Mouse (Mus musculus) stomach, embryonic 14.5 days (tissue): Measurements from ENCODE around the gene Evc2. TPM values are rescaled to one million over a fixed set of nuclear protein-coding genes. Genes with fewer than 3 reads are reported as not detected.

ENCODE experiments used
- ATAC-seq: fragments of 200-750 bp; cut with Nextera tagmentation; 2 replicates; pipeline ENCODE4 v1.8.0; 2017; ENCODE audit warnings: low read depth, moderate TSS enrichment; ENCODE audit not compliant: insufficient number of reproducible peaks, insufficient read depth, low FRiP score
- H3K27ac ChIP-seq: fragments of 300-500 bp; sonication (generic); 2 replicates; pipeline ENCODE4 v1.5.1; 2014; ENCODE audit warnings: mild to moderate bottlenecking, low read length, moderate library complexity, mixed read lengths
- H3K27me3 ChIP-seq: fragments of 300-500 bp; sonication (generic); 2 replicates; pipeline ENCODE4 v1.6.1; 2014; ENCODE audit warnings: low read length, control low read depth, mixed read lengths; ENCODE audit not compliant: control insufficient read depth, insufficient read depth
- H3K36me3 ChIP-seq: fragments of 300-500 bp; sonication (generic); 2 replicates; pipeline ENCODE4 v1.6.1; 2014; ENCODE audit warnings: mild to moderate bottlenecking, control low read depth, low read length, moderate library complexity, mixed read lengths; ENCODE audit not compliant: control insufficient read depth, insufficient read depth
- H3K4me1 ChIP-seq: fragments of 300-500 bp; sonication (generic); 2 replicates; pipeline ENCODE4 v1.6.1; 2014; ENCODE audit warnings: low read length, control low read depth, mixed read lengths; ENCODE audit not compliant: control insufficient read depth, insufficient read depth
- H3K4me2 ChIP-seq: fragments of 300-500 bp; sonication (generic); replicated peaks from 2 replicates; pipeline ENCODE4 v1.6.1; 2014; ENCODE audit warnings: low read depth, low read length, control low read depth
- H3K4me3 ChIP-seq: fragments of 300-500 bp; sonication (generic); 2 replicates; pipeline ENCODE4 v1.5.1; 2014; ENCODE audit warnings: low read depth, low read length, control low read depth
- H3K9ac ChIP-seq: fragments of 300-500 bp; sonication (generic); replicated peaks from 2 replicates; pipeline ENCODE4 v1.6.1; 2014; ENCODE audit warnings: low read depth, mild to moderate bottlenecking, control low read depth, low read length, moderate library complexity, mixed read lengths
- H3K9me3 ChIP-seq: fragments of 300-500 bp; sonication (generic); 2 replicates; pipeline ENCODE4 v1.6.1; 2016; ENCODE audit warnings: low read depth, low read length, control low read depth; ENCODE audit not compliant: control insufficient read depth
- WGBS: fragments of 180-500 bp; shearing (Covaris S2); extraction: QIAGEN DNeasy Blood & Tissue Kit; methylation state at CpG from one replicate; pipeline ENCODE4 v1.1.7; 2014; 5-methylcytosine and 5-hydroxymethylcytosine counted together
- polyA plus RNA-seq: library from polyadenylated mRNA; unstranded; fragments of >200 nt; fragmentation: Nextera tagmentation; extraction: Ambion mirVana; gene quantifications from 2 replicates; pipeline ENCODE4 v1.2.1, GENCODE M21; 2014

Evc2 gene
- polyA plus RNA-seq, 1 experiment from 2014 or later: 16.2 TPM

DNA sequence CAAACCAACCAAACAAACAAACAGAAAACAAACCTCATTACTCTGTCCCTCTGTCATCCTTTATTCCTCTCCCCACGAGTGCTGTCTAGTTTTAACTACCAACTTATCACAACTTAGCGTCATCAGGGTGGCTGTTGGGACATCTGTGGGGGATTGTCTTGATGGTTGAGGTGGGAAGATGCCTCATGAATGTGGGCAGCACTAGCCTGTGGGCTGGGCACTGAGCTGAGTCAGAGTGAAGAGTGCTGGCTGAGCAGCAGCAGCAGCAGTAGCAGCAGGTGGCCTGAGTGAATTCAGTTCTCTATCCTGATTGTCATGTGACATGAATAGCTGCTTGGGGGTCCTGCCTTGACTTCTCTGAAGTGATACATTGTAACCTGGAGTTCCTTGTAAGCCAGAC, 5.7 kb downstream of the Evc2 start:
- no peak overlapping the region for H3K9ac ChIP-seq
- no peak for ATAC-seq
- 84% methylated on average over 2 of the region's 2 CpGs for WGBS
- H3K4me2 ChIP-seq: no peak overlapping the region
- no peak overlapping the region for H3K27ac ChIP-seq
- H3K9me3 ChIP-seq: no peaks in the 10 kb centered on the region
- peaks cover 7% of the 10 kb centered on the region; the same call in 1 of the 2 replicates for H3K4me1 ChIP-seq
- H3K36me3 ChIP-seq: peaks cover 9% of the 10 kb centered on the region
- no peaks in the 10 kb centered on the region for H3K27me3 ChIP-seq
- no peak overlapping the region for H3K4me3 ChIP-seq

DNA sequence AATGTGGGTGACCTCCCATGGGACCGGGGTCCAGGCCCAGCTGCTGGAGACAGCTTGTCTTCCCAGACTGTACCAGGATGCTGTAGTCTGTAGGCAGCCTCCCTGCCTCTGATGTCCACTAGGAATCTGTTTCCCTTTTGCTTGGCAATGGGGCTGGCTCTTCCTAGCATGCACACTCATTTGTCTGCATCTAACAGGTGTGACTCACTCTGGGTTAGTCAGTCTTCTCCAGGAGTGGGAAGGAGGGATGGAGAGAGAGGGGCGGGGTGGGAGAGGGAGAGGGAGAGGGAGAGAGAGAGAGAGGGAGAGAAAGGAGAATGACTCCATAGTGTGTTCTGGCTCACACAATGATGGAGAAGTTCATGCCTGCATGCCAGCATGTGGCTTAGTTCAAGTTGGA, 13.5 kb downstream of the Evc2 start:
- 84% methylated on average over 2 of the region's 2 CpGs for WGBS
- H3K36me3 ChIP-seq: peaks cover 38% of the 10 kb centered on the region
- no peaks in the 10 kb centered on the region for H3K27me3 ChIP-seq
- ATAC-seq: no peak
- no peak overlapping the region for H3K4me2 ChIP-seq
- H3K9me3 ChIP-seq: no peaks in the 10 kb centered on the region
- no peaks in the 10 kb centered on the region for H3K4me1 ChIP-seq
- no peak overlapping the region for H3K27ac ChIP-seq
- H3K4me3 ChIP-seq: no peak overlapping the region
- H3K9ac ChIP-seq: no peak overlapping the region

DNA sequence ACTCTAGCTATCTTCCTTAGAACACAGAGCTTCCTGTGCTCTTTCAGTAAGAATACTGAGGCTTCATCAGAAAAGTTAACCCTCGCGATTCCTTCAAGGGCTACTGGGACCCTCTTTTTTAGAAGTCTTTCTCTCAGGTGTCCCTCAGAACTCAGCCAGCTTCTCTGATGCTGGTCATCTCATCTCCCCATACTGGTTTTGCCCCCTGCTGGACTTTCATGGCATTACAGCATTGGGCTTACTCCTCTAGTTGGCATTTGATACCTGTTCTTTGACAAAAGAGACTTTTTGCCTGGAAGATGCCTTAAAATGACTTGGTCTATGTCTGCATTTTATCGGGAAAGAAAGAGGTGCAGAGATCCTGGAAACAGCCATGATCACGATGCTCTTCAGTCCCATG, 16.1 kb downstream of the Evc2 start:
- ATAC-seq: no peak
- H3K9ac ChIP-seq: no peak overlapping the region
- H3K4me1 ChIP-seq: no peaks in the 10 kb centered on the region
- H3K9me3 ChIP-seq: no peaks in the 10 kb centered on the region
- H3K27me3 ChIP-seq: no peaks in the 10 kb centered on the region
- H3K36me3 ChIP-seq: peaks cover 36% of the 10 kb centered on the region
- no peak overlapping the region for H3K4me3 ChIP-seq
- WGBS: 79% methylated on average over 4 of the region's 4 CpGs
- no peak overlapping the region for H3K27ac ChIP-seq
- no peak overlapping the region for H3K4me2 ChIP-seq

DNA sequence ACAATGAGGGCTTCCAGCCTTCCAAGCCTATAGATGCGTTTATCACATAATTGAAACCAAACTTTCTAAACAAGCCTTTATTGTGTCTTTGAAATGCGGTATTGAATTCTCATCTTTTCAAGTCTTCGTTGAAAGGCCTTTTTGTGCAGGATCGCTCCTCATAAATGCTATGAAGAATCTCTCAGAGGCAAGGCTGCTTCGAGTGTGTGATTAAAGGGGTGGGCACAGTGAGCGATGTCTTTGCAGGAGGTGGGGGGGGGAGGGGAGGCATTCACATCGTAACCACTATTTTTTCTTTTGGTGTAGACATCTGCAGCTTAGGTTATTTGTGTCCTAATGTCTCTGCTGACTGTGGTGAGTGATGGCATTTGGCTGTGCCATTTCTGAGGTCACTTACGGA, 17.7 kb downstream of the Evc2 start:
- Histone ChIP-seq H3K9ac (no peak overlapping the region), H3K36me3 (peaks cover 26% of the 10 kb centered on the region), H3K27ac (no peak overlapping the region), H3K4me3 (no peak overlapping the region), H3K4me1 (no peaks in the 10 kb centered on the region), H3K9me3 (no peaks in the 10 kb centered on the region), H3K4me2 (no peak overlapping the region), H3K27me3 (no peaks in the 10 kb centered on the region)
- WGBS: 78% methylated on average over 8 of the region's 8 CpGs
- ATAC-seq: no peak

DNA sequence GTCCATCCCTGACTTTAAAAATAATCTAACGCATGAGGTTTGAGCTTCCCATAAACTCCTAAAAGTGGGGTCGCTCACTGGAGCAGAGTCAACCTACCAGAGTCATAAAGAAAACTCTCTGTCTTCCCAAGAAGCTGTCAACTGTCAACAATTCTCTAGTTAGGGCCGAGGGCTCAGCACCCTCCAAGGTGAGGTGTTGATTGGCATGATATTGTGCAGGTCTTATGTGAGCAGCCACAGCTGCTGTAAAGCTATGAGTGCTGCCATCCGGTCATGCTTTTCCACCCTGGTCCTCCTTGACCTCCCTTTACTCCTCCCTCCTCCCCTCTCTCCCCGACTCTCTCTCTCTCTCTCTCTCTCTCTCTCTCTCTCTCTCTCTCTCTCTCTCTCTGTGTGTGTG, 24.3 kb downstream of the Evc2 start:
- 59% methylated on average over 5 of the region's 5 CpGs for WGBS
- peaks cover 6% of the 10 kb centered on the region for H3K36me3 ChIP-seq
- no peak overlapping the region for H3K9ac ChIP-seq
- H3K27me3 ChIP-seq: no peaks in the 10 kb centered on the region
- no peak for ATAC-seq
- no peak overlapping the region for H3K27ac ChIP-seq
- no peak overlapping the region for H3K4me3 ChIP-seq
- H3K4me1 ChIP-seq: no peaks in the 10 kb centered on the region
- no peak overlapping the region for H3K4me2 ChIP-seq
- no peaks in the 10 kb centered on the region for H3K9me3 ChIP-seq

DNA sequence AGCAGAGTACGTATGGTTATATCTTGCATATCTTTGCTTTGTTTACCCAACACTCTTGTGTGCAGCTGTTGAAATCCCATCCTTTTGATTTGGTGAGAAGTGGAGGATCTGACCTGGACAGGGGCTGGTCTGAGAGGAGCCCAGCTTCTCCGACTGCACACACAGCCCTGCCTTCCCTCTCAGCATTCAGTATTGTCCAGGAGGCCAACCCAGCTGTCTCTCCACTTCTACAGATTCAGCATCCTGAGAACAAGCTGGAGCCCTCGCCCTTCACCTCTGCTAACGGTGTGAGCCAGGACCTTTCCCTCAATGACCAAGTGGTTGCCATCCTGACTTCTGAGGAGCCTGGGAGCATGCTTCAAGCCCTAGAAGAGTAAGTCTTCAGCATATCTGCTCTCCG, 25.0 kb downstream of the Evc2 start:
- H3K4me2 ChIP-seq: no peak overlapping the region
- no peak overlapping the region for H3K4me3 ChIP-seq
- peaks cover 6% of the 10 kb centered on the region for H3K36me3 ChIP-seq
- WGBS: 74% methylated on average over 5 of the region's 5 CpGs
- no peak for ATAC-seq
- H3K27me3 ChIP-seq: no peaks in the 10 kb centered on the region
- H3K9me3 ChIP-seq: no peaks in the 10 kb centered on the region
- no peak overlapping the region for H3K27ac ChIP-seq
- no peak overlapping the region for H3K9ac ChIP-seq
- no peaks in the 10 kb centered on the region for H3K4me1 ChIP-seq

DNA sequence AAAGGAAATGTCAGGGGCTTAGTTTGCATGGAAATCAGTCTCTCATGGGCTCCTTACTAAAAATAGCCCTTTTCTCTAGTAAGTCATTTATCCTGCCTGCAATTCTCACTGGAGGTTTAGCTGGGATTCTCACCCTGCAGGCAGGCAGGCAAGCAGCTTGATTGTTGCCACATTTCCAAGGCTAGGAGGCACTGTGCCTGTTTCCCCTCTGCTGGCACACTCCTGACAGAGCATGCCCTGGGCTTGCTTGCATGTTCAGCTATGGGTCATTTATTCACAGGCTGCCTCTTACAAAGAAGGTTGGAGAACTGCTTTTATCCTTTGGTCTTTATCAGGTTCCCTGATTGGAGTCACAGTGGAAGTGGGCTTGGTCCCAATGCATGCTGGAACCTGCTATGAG, 27.5 kb downstream of the Evc2 start:
- H3K36me3 ChIP-seq: peaks cover 2% of the 10 kb centered on the region; the same call in 1 of the 2 replicates
- H3K9me3 ChIP-seq: no peaks in the 10 kb centered on the region
- no peak overlapping the region for H3K4me3 ChIP-seq
- no peaks in the 10 kb centered on the region for H3K27me3 ChIP-seq
- no peak overlapping the region for H3K4me2 ChIP-seq
- no peak overlapping the region for H3K9ac ChIP-seq
- ATAC-seq: no peak
- no peak overlapping the region for H3K27ac ChIP-seq
- H3K4me1 ChIP-seq: no peaks in the 10 kb centered on the region

DNA sequence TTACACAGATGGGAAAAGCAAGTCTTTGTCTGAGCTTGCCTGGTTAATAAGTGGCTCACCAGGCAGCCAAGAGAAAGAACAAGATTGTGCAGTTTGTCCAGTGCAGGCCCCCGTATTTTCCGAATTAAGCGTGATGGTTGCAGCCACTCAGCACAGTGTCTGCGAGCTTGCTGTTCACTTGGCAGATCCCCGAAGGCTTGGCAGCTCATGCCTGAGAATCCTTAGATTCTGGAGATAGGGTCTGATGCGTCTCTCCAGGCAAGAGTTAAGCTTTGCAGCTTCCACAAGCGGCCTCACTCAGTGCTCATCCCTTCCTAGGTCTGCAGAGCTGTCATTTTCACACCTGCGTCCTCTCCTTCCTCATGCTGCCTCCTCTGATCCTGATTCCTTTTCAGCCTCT, 30.5 kb downstream of the Evc2 start:
- Histone ChIP-seq H3K27me3 (no peaks in the 10 kb centered on the region), H3K9ac (no peak overlapping the region), H3K4me2 (no peak overlapping the region), H3K36me3 (peaks cover 15% of the 10 kb centered on the region; the same call in 1 of the 2 replicates), H3K27ac (no peak overlapping the region), H3K4me3 (no peak overlapping the region), H3K9me3 (no peaks in the 10 kb centered on the region), H3K4me1 (no peaks in the 10 kb centered on the region)
- WGBS: 89% methylated on average over 8 of the region's 8 CpGs
- ATAC-seq: no peak

DNA sequence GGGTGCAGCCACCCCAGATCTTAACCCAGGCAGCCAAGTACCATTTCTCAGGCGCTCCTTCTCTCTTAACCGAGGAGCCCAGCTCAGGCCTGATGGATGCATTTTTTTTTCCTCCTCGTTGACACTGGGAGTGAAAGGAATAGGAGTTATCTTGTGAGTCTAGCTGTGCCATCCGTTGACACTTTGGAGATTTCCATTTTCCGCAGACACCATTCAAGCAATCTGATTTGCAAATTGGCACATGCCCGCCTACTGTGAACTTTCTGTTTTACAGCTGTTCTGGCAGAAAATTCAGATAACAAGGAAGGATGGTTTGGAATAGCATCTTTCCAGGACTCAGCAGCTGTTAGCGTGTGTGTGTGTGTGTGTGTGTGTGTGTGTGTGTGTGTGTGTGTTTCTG, 39.1 kb downstream of the Evc2 start:
- 87% methylated on average over 7 of the region's 7 CpGs for WGBS
- H3K36me3 ChIP-seq: peaks cover 28% of the 10 kb centered on the region
- no peak overlapping the region for H3K9ac ChIP-seq

More for the DNA sequence above, 39.1 kb downstream of the Evc2 start:
- Histone ChIP-seq H3K4me2 (no peak overlapping the region), H3K27me3 (no peaks in the 10 kb centered on the region), H3K4me3 (no peak overlapping the region), H3K9me3 (no peaks in the 10 kb centered on the region), H3K4me1 (no peaks in the 10 kb centered on the region), H3K27ac (no peak overlapping the region)
- ATAC-seq: no peak
